Mouse (Mus musculus): Measurements from ENCODE around the gene Zbtb12.

DNA sequence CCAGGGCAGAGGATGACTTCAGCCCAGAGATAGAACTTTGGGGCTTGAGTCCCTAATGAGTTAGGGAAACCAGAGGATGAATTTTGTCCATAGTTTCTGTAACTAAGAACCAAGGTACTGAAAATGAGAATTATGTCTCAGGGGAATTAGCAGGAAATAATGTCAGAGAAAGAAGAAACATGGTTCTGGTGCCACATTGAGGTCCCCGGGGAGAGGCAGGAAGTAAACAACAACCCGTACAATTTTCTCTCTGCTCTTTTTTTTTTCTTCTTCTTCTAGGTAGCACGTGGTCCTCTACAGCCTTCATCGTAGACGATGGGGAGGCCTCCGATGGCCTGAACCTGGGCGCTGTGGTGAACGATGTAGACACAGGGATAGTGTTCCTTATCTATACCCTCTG, 53.0 kb downstream of the Zbtb12 start:
- TF ChIP-seq POLR2A (IDR thresholded peaks at IDR 0.05; ENCODE audit: insufficient read length, low read depth) (no peak), MAX (IDR thresholded peaks at IDR 0.05; ENCODE audit: low read depth) (no peak), POLR2AphosphoS2 (IDR thresholded peaks at IDR 0.05; ENCODE audit: insufficient read length, low read depth) (no peak), CEBPB (IDR thresholded peaks at IDR 0.05; ENCODE audit: insufficient read depth, poor library complexity, severe bottlenecking) (no peak), E2F4 (IDR thresholded peaks at IDR 0.05; ENCODE audit: insufficient read depth) (no peak)
